Mouse (Mus musculus) hindbrain, postnatal 0 days (tissue): Measurements from ENCODE around the gene Slc12a8. TPM values are rescaled to one million over a fixed set of nuclear protein-coding genes. Genes with fewer than 3 reads are reported as not detected.

ENCODE experiments used
- ATAC-seq: fragments of 200-750 bp; cut with Nextera tagmentation; 2 replicates; pipeline ENCODE4 v1.8.0; 2017; ENCODE audit warnings: mild to moderate bottlenecking, moderate TSS enrichment, moderate library complexity
- DNase-seq: peaks from one replicate; pipeline ENCODE4 v3.0.0-alpha.2; 2015; ENCODE audit warnings: low spot score
- H3K27ac ChIP-seq: fragments of 300-500 bp; sonication (generic); 2 replicates; pipeline ENCODE4 v1.5.1; 2014; ENCODE audit warnings: mild to moderate bottlenecking
- H3K27me3 ChIP-seq: fragments of 300-500 bp; sonication (generic); 2 replicates; pipeline ENCODE4 v1.6.1; 2014; ENCODE audit warnings: low read length, mixed read lengths; ENCODE audit not compliant: insufficient read depth
- H3K36me3 ChIP-seq: fragments of 300-500 bp; sonication (generic); 2 replicates; pipeline ENCODE4 v1.6.1; 2014; ENCODE audit warnings: low read length, mixed read lengths; ENCODE audit not compliant: insufficient read depth
- H3K4me1 ChIP-seq: fragments of 300-500 bp; sonication (generic); 2 replicates; pipeline ENCODE4 v1.6.1; 2014; ENCODE audit warnings: antibody characterized with exemption, low read length, mixed read lengths; ENCODE audit not compliant: insufficient read depth
- H3K4me2 ChIP-seq: fragments of 300-500 bp; sonication (generic); 2 replicates; pipeline ENCODE4 v1.6.1; 2014; ENCODE audit warnings: low read depth, mild to moderate bottlenecking, low read length, moderate library complexity, mixed read lengths
- H3K4me3 ChIP-seq: fragments of 300-500 bp; sonication (generic); 2 replicates; pipeline ENCODE4 v1.5.1; 2014; ENCODE audit warnings: low read length
- H3K9ac ChIP-seq: fragments of 300-500 bp; sonication (generic); replicated peaks from 2 replicates; pipeline ENCODE4 v1.6.1; 2014; ENCODE audit warnings: mild to moderate bottlenecking, low read length, moderate library complexity, mixed read lengths
- H3K9me3 ChIP-seq: fragments of 300-500 bp; sonication (generic); 2 replicates; pipeline ENCODE4 v1.6.1; 2016; ENCODE audit warnings: low read length, mixed read lengths
- CTCF ChIP-seq: IDR thresholded peaks from 2 replicates; pipeline ENCODE4 v1.5.1; 2016; ENCODE audit warnings: antibody characterized with exemption, control low read depth, low read depth
- WGBS: fragments of 180-500 bp; shearing (Covaris S2); extraction: QIAGEN DNeasy Blood & Tissue Kit; methylation state at CpG from one replicate; pipeline ENCODE4 v1.1.7; 2014; 5-methylcytosine and 5-hydroxymethylcytosine counted together
- polyA plus RNA-seq: library from polyadenylated mRNA; unstranded; fragments of >200 nt; fragmentation: Nextera tagmentation; extraction: Ambion mirVana; gene quantifications from 2 replicates; pipeline ENCODE4 v1.2.1, GENCODE M21; 2015
- total RNA-seq: library from RNA; depleted of rRNA; stranded (reverse); fragments of >200 nt; gene quantifications from 2 replicates; pipeline ENCODE4 v1.2.3, GENCODE M21; 2014

Slc12a8 gene
- total and polyA plus RNA-seq, 2 experiments from 2014 or later, result 1.2 to 1.6 TPM

DNA sequence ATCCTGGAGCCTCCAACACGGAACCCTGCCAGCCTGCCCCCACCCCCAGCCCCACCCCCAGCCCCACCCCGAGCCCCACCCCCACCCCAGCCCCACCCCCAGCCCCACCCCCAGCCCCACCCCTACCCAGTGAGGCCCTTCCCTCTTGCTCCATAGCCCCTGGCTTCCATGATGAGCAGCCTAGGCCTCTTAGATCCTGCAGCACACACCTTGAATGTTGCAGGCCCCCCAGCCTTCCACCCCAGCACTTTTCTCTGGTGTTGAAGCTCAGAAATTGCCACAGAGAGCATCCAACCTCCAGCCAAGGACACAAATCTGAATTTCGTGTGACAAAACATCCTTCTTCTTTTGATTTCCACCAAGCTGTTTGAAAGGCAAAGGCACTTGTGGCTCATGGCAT lies 104.7 kb downstream of the Slc12a8 start:
- Histone ChIP-seq H3K27me3 (no peaks in the 10 kb centered on the region), H3K27ac (no peak overlapping the region), H3K9ac (no peak overlapping the region), H3K4me1 (no peaks in the 10 kb centered on the region), H3K4me2 (no peak overlapping the region), H3K36me3 (no peaks in the 10 kb centered on the region), H3K9me3 (no peaks in the 10 kb centered on the region), H3K4me3 (no peak overlapping the region)
- WGBS, result 54% methylated on average over 2 of the region's 3 CpGs
- DNase-seq (no peak), ATAC-seq (no peak)
- no peak for TF ChIP-seq CTCF

DNA sequence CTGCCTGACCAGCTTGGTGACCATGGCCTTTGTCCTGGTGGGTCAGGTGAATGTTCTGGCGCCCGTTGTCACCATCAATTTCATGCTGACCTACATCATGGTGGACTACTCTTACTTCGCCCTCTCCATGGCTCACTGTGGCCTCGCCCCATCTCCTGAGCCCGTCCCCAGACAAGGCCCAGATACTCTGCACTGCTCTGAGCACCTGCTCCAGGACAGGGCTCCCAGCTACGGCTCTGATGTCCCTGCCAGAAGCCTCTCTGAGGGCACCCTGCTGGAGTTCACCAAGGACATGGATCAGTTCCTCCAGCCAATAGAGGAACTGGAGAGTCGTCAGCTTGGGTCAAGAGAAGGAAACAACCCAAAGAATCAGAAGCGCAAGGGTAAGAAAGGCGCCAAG lies 107.5 kb downstream of the Slc12a8 start:
- TF ChIP-seq CTCF, result no peak
- no peaks in the 10 kb centered on the region for H3K27me3 ChIP-seq
- ATAC-seq (no peak), DNase-seq (no peak)
- H3K4me2 ChIP-seq, result no peak overlapping the region
- 94% methylated on average over 9 of the region's 9 CpGs for WGBS
- H3K36me3 ChIP-seq, result no peaks in the 10 kb centered on the region
- H3K27ac ChIP-seq, result no peak overlapping the region
- H3K9ac ChIP-seq, result no peak overlapping the region
- no peak overlapping the region for H3K4me3 ChIP-seq
- no peaks in the 10 kb centered on the region for H3K9me3 ChIP-seq
- H3K4me1 ChIP-seq, result no peaks in the 10 kb centered on the region

DNA sequence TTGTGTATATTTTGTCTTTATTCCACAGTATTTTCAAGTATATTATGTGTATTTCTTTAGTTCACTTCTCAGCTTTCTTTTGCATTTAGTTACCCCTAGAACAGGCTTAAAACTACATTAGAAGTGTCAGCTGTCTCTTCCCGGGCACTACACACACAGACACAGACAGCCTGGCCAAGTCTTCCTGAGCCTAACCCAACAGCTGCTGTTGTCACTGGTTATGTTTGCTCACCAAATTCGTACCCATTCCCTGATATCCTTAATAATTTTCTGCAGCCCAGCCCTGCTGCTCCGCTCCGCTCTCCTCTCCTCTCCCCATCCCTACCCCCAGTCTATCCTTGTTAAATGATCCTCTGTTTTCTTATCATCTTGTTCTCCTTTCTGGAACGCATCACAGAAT lies 112.4 kb downstream of the Slc12a8 start:
- no peaks in the 10 kb centered on the region for H3K4me1 ChIP-seq
- no peaks in the 10 kb centered on the region for H3K9me3 ChIP-seq
- no peak overlapping the region for H3K4me2 ChIP-seq
- no peak overlapping the region for H3K9ac ChIP-seq
- TF ChIP-seq CTCF, result no peak
- DNase-seq (no peak), ATAC-seq (no peak)
- H3K27ac ChIP-seq, result no peak overlapping the region
- WGBS, result 84% methylated on average over 5 of the region's 5 CpGs
- H3K36me3 ChIP-seq, result no peaks in the 10 kb centered on the region
- no peaks in the 10 kb centered on the region for H3K27me3 ChIP-seq
- H3K4me3 ChIP-seq, result no peak overlapping the region

DNA sequence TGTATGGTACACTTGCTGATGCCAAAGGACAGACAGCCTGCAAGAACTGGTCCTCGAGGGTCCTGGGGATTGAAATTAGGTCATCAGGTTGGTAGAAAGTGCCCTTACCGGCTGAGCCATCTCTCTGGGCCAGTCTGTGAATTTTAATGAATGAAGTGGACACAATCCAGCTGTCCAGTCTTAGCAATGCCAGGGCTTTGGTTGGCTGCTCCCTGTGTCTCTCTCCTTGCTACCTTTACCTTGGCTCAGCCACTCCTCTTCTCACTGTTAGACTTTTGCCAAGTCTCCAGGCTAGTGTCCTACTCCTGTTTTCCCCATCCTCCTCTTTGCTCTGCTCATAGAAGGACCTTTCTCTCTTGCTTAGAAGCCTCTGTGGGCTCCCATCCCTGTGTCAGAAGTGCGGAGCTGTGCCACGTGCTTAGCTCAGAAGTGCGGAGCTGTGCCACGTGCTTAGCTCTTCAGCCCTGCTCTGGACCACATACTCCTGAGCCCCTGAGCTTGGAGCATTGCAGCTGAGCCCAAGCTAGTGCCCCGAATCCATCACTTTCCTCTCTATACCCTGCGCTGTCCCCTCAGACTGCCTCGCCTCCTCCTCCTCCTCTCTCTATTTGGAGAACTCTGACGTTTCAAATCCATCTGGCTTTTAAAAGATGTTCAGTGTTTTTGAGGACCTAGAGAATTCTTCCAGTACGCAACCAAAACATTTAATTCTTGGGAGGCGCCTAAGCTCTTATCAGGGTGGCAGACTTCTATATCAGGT lies 118.9 kb downstream of the Slc12a8 start:
- no peak overlapping the region for H3K4me2 ChIP-seq
- no peaks in the 10 kb centered on the region for H3K27me3 ChIP-seq
- H3K4me3 ChIP-seq, result no peak overlapping the region
- DNase-seq, result no peak
- H3K9me3 ChIP-seq, result no peaks in the 10 kb centered on the region
- 77% methylated on average over 12 of the region's 12 CpGs for WGBS
- no peak overlapping the region for H3K27ac ChIP-seq
- H3K9ac ChIP-seq, result no peak overlapping the region
- TF ChIP-seq CTCF, result no peak
- no peak for ATAC-seq
- no peaks in the 10 kb centered on the region for H3K36me3 ChIP-seq
- no peaks in the 10 kb centered on the region for H3K4me1 ChIP-seq

DNA sequence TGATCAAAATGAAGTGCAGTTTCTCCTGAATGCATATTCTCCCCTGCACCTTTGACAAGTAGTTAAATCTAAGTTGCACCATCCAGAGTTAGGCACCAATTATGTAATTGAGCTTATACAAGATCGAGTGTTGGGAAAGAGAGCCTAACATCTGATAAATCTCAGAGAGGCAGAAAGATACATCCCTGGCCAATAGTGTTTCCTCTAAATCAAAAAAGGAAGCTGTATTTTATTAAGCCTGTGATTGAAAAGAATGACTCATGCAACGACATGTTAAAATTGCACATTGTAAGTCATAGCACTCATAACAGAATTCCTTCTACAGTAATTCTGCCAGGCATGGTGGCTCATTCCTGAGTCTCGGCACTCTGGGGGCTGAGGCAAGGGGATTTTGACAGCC lies 124.7 kb downstream of the Slc12a8 start:
- TF ChIP-seq CTCF, result no peak
- H3K27ac ChIP-seq, result no peak overlapping the region
- no peaks in the 10 kb centered on the region for H3K36me3 ChIP-seq
- H3K9me3 ChIP-seq, result no peaks in the 10 kb centered on the region
- H3K4me1 ChIP-seq, result no peaks in the 10 kb centered on the region
- no peak overlapping the region for H3K4me3 ChIP-seq
- no peak for DNase-seq
- no peak overlapping the region for H3K4me2 ChIP-seq
- WGBS, result 68% methylated on average over 3 of the region's 3 CpGs
- H3K9ac ChIP-seq, result no peak overlapping the region
- no peak for ATAC-seq
- no peaks in the 10 kb centered on the region for H3K27me3 ChIP-seq

DNA sequence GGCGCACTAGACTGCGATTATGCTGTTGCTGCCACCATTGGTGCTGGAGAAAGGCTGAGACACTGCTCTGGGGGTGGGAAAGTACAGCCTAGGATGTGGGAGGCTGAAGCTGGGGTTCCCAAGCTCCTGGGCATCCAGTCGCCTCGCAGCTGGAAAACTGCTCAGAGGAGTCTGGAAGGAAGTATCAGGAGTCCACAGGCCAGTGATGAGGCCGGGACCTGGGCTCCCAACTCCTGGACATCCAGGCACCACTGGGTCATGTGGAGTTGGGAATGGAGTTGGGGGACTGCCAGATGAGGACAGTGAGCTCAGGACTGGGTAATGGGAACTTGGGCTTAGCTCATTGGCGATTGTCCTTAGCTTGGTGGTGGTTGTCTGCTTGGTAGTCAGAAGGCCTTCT lies 136.0 kb downstream of the Slc12a8 start:
- no peak for TF ChIP-seq CTCF
- no peak for ATAC-seq
- no peaks in the 10 kb centered on the region for H3K27me3 ChIP-seq
- no peak for DNase-seq
- H3K4me1 ChIP-seq, result no peaks in the 10 kb centered on the region
- H3K27ac ChIP-seq, result no peak overlapping the region
- no peak overlapping the region for H3K4me3 ChIP-seq
- H3K4me2 ChIP-seq, result no peak overlapping the region
- WGBS, result 89% methylated on average over 6 of the region's 6 CpGs
- no peak overlapping the region for H3K9ac ChIP-seq
- H3K36me3 ChIP-seq, result no peaks in the 10 kb centered on the region
- H3K9me3 ChIP-seq, result peaks cover 8% of the 10 kb centered on the region; the same call in 1 of the 2 replicates

DNA sequence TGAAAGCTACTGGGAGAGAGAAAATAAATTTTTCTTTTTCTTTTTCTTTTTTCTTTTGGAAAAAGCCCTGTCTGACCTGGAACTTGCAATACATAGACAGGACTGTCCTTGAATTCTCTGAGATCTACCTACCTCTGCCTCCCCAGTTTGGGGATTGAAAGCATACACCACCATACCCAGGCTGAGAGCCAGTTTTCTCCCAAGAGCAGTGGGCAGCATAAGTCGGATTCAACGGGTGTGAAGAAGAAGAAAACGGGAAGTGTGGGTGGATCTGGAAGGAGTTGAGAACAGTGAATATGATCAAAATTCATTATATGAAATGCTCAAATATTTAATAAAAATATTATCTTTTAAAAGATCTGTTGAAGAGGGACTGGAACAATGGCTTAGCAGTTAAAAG lies 138.3 kb downstream of the Slc12a8 start:
- TF ChIP-seq CTCF, result no peak
- DNase-seq, result no peak
- Histone ChIP-seq H3K27me3 (no peaks in the 10 kb centered on the region), H3K4me3 (no peak overlapping the region), H3K9me3 (0 out of 2 replicates have a peak, but pooled peaks cover 3% of the 10 kb centered on the region), H3K4me1 (no peaks in the 10 kb centered on the region), H3K4me2 (no peak overlapping the region), H3K36me3 (no peaks in the 10 kb centered on the region), H3K27ac (no peak overlapping the region), H3K9ac (no peak overlapping the region)
- ATAC-seq, result no peak
- WGBS, result 87% methylated on average over 3 of the region's 3 CpGs
